Mouse (Mus musculus) lung, postnatal 0 days (tissue): ENCODE measurements around the gene Bcl2.

Experiments
- CTCF ChIP-seq: IDR thresholded peaks from 2 replicates; pipeline ENCODE4 v1.5.1; 2016; ENCODE audit warnings: antibody characterized with exemption, mild to moderate bottlenecking
- EP300 ChIP-seq: IDR thresholded peaks from 2 replicates; pipeline ENCODE4 v1.6.1; 2016; ENCODE audit warnings: antibody characterized with exemption, mild to moderate bottlenecking, control low read depth

GRCm38 (mm10) chr1:106497999-106498398, 216.1 kb downstream of the Bcl2 start:
- TF ChIP-seq EP300: no peak
- no peak for TF ChIP-seq CTCF
